Mouse (Mus musculus) olfactory bulb, adult 2 months (tissue): ENCODE measurements around the gene Vegfc.

Source experiments
- CTCF ChIP-seq: fragments of 200-500 bp; IDR thresholded peaks from 2 replicates; pipeline ENCODE4 v1.5.1; 2012; ENCODE audit warnings: low read depth, mild to moderate bottlenecking, low read length, moderate library complexity; ENCODE audit not compliant: insufficient read depth
- POLR2A ChIP-seq: fragments of 200-500 bp; IDR thresholded peaks from 2 replicates; pipeline ENCODE4 v1.6.1; 2012; ENCODE audit warnings: mild to moderate bottlenecking, low read depth, low read length, moderate library complexity; ENCODE audit not compliant: insufficient read depth

GRCm38 (mm10) chr8:54120115-54120514 is 42.7 kb downstream of the Vegfc start:
- TF ChIP-seq POLR2A (no peak), CTCF (no peak)
